Mouse (Mus musculus): ENCODE data around the gene Gins2.

GRCm38 (mm10) chr8:120559654-120560053 is 29.4 kb downstream of the Gins2 start:
- TF ChIP-seq TAL1 (IDR thresholded peaks at IDR 0.05; ENCODE audit: low read length) (no peak), EP300 (IDR thresholded peaks at IDR 0.05; ENCODE audit: low read depth in 1 of 2, low read length in 2 of 2) (no peak), MAX (IDR thresholded peaks at IDR 0.05; ENCODE audit: low read length) (no peak), CTCF (IDR thresholded peaks at IDR 0.05 in 2 of 3, conservative IDR thresholded peaks at IDR 0.05 in 1 of 3; ENCODE audit: control insufficient read depth in 1 of 3, insufficient read depth in 1 of 3, low read depth in 2 of 3, low read length in 3 of 3, poor library complexity in 1 of 3, severe bottlenecking in 1 of 3) (no peak), HCFC1 (IDR thresholded peaks at IDR 0.05; ENCODE audit: low read depth, low read length) (no peak), ZKSCAN1 (IDR thresholded peaks at IDR 0.05; ENCODE audit: low read depth, low read length) (no peak), ZMIZ1 (IDR thresholded peaks at IDR 0.05; ENCODE audit: low read depth, low read length) (no peak), POLR2A (IDR thresholded peaks at IDR 0.05; ENCODE audit: control insufficient read depth in 1 of 2, insufficient read depth in 1 of 2, low read depth in 1 of 2, low read length in 2 of 2, poor library complexity in 1 of 2) (no peak), TCF12 (IDR thresholded peaks at IDR 0.05; ENCODE audit: low read depth, low read length) (no peak), UBTF (IDR thresholded peaks at IDR 0.05; ENCODE audit: borderline replicate concordance, insufficient read depth, low read depth, low read length) (no peak)
